Mouse (Mus musculus): ENCODE data around the gene F2rl2. TPM values are rescaled to one million over a fixed set of nuclear protein-coding genes. Genes with fewer than 3 reads are reported as not detected.

F2rl2 gene
- 1 to 10 TPM; 8.3 to 9.3 TPM for polyA plus RNA-seq (2017; shearing (Covaris generic))

DNA sequence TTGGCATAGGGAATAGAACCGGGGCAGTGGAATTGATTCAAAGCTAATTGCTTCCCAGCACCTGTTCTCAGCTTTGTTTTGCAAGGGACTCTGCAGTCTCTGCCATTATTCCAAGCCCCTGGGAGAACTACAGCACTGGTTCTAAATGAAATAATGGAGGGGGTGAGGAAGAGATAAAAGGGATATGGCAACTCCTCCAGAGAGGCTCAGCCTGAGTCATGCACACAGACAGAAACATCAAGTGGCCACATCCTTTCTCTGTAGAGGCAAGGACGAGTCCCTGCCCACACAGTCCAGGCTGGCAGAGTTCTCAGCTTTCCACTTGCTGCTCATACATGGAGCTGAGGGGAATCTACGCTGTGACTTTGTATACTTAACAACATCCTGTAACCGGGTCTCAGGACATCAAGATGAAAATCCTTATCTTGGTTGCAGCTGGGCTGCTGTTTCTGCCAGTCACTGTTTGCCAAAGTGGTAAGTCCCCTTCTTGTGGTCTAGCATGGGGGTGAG is at the start of gene F2rl2:
Gene F2rl2, plus strand, starts transcription at position 200 of the 510 bp plus-strand sequence.
- peak; percentile 93 for ATAC-seq

GRCm38 (mm10) chr13:95647248-95647647 is 49.4 kb upstream of the F2rl2 start:
- no peak for ATAC-seq

- ATAC-seq = no peak
Measured at GRCm38 (mm10) chr13:95649941-95650340, 46.7 kb upstream of the F2rl2 start.

GRCm38 (mm10) chr13:95651870-95652668 is 44.6 kb upstream of the F2rl2 start:
- ATAC-seq = peak; percentile 58

- no peak for ATAC-seq
Measured at GRCm38 (mm10) chr13:95653696-95654095, 43.0 kb upstream of the F2rl2 start.

GRCm38 (mm10) chr13:95655284-95655683 is 41.4 kb upstream of the F2rl2 start:
- no peak for ATAC-seq

- ATAC-seq = no peak
Measured at GRCm38 (mm10) chr13:95657171-95657570, 39.5 kb upstream of the F2rl2 start.

GRCm38 (mm10) chr13:95659432-95659831 is 37.2 kb upstream of the F2rl2 start:
- ATAC-seq = no peak

GRCm38 (mm10) chr13:95663834-95664233 is 32.8 kb upstream of the F2rl2 start:
- no peak for ATAC-seq

- no peak for ATAC-seq
Measured at GRCm38 (mm10) chr13:95665644-95666356, 30.9 kb upstream of the F2rl2 start.

DNA sequence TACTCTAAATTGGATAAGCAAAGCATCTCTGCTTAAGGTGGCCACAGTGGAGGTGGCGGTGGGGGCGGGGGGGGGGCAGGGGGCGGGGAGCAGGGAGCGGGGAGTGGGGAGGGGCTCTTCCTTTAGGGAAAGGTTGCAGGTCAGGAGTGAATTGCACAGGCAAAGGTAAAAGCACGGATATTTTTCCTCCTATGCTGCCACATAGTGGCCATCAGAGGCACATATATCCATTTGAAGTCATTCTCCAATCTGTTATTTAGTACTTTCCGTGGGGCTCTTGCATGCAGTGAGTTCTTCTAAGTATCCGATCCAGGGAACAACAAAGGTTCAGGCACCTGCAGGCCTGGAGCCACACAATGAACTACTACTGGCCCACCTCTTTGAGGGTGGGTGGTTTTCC is 29.4 kb upstream of the F2rl2 start:
- ATAC-seq = no peak

GRCm38 (mm10) chr13:95670534-95670933 is 26.1 kb upstream of the F2rl2 start:
- no peak for ATAC-seq

GRCm38 (mm10) chr13:95671108-95671897 is 25.4 kb upstream of the F2rl2 start:
- ATAC-seq = no peak

GRCm38 (mm10) chr13:95672372-95672771 is 24.3 kb upstream of the F2rl2 start:
- no peak for ATAC-seq

DNA sequence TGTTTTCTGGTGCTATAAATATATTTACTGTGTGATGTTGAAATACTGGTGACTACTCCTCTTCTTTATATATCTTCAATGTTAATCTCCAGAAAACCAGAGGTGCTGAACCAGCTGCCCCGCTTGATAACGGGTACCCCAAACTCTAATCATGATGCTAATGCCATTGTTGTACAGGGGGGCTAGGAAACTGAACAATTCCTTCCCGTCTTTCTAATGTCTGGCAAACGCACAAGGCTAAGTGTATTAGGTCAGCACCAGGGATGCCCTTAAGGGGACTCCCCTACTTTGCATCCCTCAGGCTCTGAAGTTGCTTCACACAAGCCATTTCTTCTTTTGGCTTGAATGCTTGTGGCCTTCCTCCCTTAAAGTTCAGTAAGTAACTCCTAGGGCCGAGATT is 17.6 kb upstream of the F2rl2 start:
- peak; percentile 28 for ATAC-seq

DNA sequence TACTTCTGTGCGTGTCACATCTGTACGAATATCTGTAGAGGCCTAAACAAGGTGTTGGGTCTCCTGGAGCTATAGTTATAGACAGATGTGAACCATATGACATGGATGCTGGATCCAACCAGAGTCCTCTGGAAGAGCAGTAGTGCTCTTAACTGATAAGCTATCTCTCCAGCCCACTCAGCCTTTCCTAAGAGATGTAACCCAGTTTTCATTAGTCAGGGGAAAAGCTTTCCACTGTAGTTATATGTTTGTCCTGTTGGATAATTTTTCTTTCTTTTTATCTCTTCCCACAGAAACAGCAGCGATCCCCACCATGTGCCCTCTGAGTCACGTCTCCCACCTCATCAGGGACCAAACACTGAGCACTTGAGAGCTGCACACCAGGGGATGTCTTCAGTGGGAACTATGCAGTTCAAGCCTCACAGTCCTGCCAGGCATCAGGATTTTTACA is 17.1 kb upstream of the F2rl2 start:
- no peak for ATAC-seq

DNA sequence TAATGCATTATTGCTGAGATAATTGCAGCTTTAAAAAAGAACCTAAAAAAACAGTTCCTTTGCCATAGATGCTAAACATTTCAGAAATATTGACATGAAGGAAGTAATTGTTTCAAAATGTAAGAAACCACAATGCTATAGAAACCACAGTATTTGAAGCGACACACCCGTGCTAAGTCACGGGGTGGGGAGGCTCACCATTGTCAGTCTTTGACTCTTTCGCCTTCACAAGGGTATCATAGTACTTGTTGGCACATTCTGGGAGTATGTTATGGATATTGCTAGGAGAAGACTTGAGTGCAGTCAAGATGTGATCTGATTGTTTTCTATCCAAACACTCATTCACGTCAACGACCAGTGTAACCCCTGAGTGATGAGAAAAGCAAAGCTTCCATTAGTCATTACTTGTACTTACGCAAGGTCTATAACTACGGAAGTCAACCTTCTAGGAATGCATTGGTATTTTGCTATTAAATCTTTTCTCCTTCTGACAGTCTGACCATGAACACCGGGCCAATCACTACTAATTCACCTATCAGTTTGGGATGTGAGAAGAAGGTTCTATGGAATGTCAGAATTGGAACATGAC is 11.9 kb upstream of the F2rl2 start:
- ATAC-seq = peak; percentile 29

- ATAC-seq = peak; percentile 87
Measured at GRCm38 (mm10) chr13:95685736-95686135, 10.9 kb upstream of the F2rl2 start.

DNA sequence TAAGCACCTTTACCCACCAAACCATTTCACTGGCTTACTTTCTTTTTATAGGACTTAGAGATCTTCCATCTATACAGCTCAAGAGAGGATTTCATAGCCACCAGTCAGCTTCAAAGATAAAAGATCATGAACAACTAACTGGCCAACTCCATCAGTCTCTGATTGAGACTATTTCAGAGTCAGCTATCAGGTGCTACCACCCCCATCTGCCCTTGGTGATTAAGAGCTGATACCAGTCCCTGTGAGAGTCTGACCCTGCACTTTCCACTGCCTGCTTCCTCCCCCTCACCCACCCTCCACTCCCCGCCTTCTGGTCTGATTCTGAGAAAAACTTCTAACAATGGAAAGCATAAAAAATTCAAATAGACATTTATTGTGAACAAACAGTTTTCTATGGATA is 8.1 kb upstream of the F2rl2 start:
- no peak for ATAC-seq

GRCm38 (mm10) chr13:95692201-95692600 is 4.5 kb upstream of the F2rl2 start:
- ATAC-seq = no peak

DNA sequence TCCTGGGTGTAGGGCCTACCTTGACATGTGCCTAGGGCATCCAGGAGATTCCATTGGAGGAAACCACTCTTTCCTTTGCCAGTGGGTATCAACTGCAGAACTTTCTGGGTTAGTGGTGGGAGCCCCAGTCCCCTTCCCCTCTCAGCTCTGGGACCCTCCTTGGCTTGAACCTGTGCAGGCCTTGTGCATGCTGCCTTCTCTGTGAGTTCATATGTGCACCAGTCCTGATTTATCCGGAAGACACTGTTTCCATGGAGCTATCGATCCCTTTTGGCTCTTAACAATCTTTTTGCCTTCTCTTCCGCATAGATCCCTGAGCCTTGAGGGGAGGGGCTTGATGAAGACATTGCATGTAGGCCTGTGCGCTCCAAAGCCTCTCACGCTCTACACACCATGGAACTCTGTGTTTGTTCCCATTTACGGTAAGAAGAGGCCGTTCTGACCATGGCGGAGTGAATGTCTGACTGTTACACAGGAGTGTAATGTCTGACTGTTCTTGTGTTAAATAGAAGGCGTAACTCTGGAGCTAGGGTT is 466 bp upstream of the F2rl2 start:
- no peak for ATAC-seq

GRCm38 (mm10) chr13:95697874-95698273 is 1.2 kb downstream of the F2rl2 start:
- no peak for ATAC-seq
